Mouse (Mus musculus) megakaryocyte, embryonic 14.5 days (primary cell): ENCODE results near the gene Gm45021.

ENCODE experiments used
- FLI1 ChIP-seq: IDR thresholded peaks from 2 replicates; pipeline ENCODE4 v1.6.1; 2012; ENCODE audit warnings: low read length, inconsistent platforms, mixed read lengths
- GATA1 ChIP-seq: IDR thresholded peaks from 3 replicates; pipeline ENCODE4 v1.6.1; 2012; ENCODE audit warnings: mixed read lengths, low read length, inconsistent platforms, borderline replicate concordance

- TF ChIP-seq GATA1 = no peak
- no peak for TF ChIP-seq FLI1
These were observed 40.2 kb downstream of the Gm45021 start for GRCm38 (mm10) chr6:48629661-48630034.
